Mouse (Mus musculus) MEL (cell line): ENCODE data around the gene Reep6. TPM values are rescaled to one million over a fixed set of nuclear protein-coding genes. Genes with fewer than 3 reads are reported as not detected.

Source experiments
- DNase-seq: peaks from one replicate; pipeline ENCODE4 v3.0.0; 2011; ENCODE audit warnings: low read depth, low spot score
- H3K27ac ChIP-seq: 2 replicates; pipeline ENCODE4 v1.5.1; 2012; ENCODE audit warnings: low read depth, mild to moderate bottlenecking, control low read depth, low read length, moderate library complexity; ENCODE audit not compliant: control insufficient read depth
- H3K27me3 ChIP-seq, 2 experiments: fragments of 150-350 bp in 1 of 2; sonication (generic) in 1 of 2; 2 replicates each; pipeline ENCODE4 v1.6.1; 2012; ENCODE audit warnings: low read length in 2 of 2, mild to moderate bottlenecking in 2 of 2, improper control_type of control experiment in 1 of 2, moderate library complexity in 1 of 2; ENCODE audit not compliant: insufficient read depth in 2 of 2, control insufficient read depth in 1 of 2
- H3K36me3 ChIP-seq, 2 experiments: 2 replicates each; pipeline ENCODE4 v1.6.1; 2012 to 2014; ENCODE audit warnings: low read length in 2 of 2, improper control_type of control experiment in 1 of 2, inconsistent platforms in 1 of 2, mild to moderate bottlenecking in 1 of 2; ENCODE audit not compliant: insufficient read depth in 2 of 2, control insufficient read depth in 1 of 2
- H3K4me1 ChIP-seq, 2 experiments: fragments of 150-350 bp in 1 of 2; sonication (generic) in 1 of 2; 2 replicates each; pipeline ENCODE4 v1.6.1; 2012; ENCODE audit warnings: low read length in 2 of 2, improper control_type of control experiment in 1 of 2, mild to moderate bottlenecking in 1 of 2; ENCODE audit not compliant: insufficient read depth in 2 of 2, control insufficient read depth in 1 of 2
- H3K4me3 ChIP-seq, 2 experiments: fragments of 150-350 bp in 1 of 2; sonication (generic) in 1 of 2; 2 replicates each; pipeline ENCODE4 v1.5.1; 2012; ENCODE audit warnings: low read depth in 2 of 2, low read length in 2 of 2, mild to moderate bottlenecking in 2 of 2, moderate library complexity in 2 of 2, control low read depth in 1 of 2, improper control_type of control experiment in 1 of 2; ENCODE audit not compliant: control insufficient read depth in 1 of 2, insufficient read depth in 1 of 2
- H3K79me2 ChIP-seq: 2 replicates; pipeline ENCODE4 v1.6.1; 2012; ENCODE audit warnings: mild to moderate bottlenecking, low read length, moderate library complexity; ENCODE audit not compliant: control insufficient read depth, poor library complexity, insufficient read depth
- H3K9ac ChIP-seq: 2 replicates; pipeline ENCODE4 v1.6.1; 2012; ENCODE audit warnings: low read depth, mild to moderate bottlenecking, control low read depth, low read length, moderate library complexity; ENCODE audit not compliant: control insufficient read depth, poor library complexity, severe bottlenecking
- H3K9me3 ChIP-seq: fragments of 150-350 bp; sonication (generic); replicated peaks from 2 replicates; pipeline ENCODE4 v1.6.1; 2012; ENCODE audit warnings: mild to moderate bottlenecking, low read length, improper control_type of control experiment, moderate library complexity; ENCODE audit not compliant: insufficient read depth
- CHD1 ChIP-seq: IDR thresholded peaks from 2 replicates; pipeline ENCODE4 v1.6.1; 2012; ENCODE audit warnings: low read depth, mild to moderate bottlenecking, inconsistent platforms, low read length, improper control_type of control experiment
- CHD2 ChIP-seq: IDR thresholded peaks from 2 replicates; pipeline ENCODE4 v1.6.1; 2011; ENCODE audit warnings: low read length, improper control_type of control experiment
- CTCF ChIP-seq, 3 experiments: IDR thresholded peaks in 2 of 3; conservative IDR thresholded peaks in 1 of 3; 2 replicates each; pipeline ENCODE4 v1.5.1; 2011 to 2012; ENCODE audit warnings: low read length in 3 of 3, low read depth in 2 of 3, mild to moderate bottlenecking in 2 of 3, improper control_type of control experiment in 1 of 3, inconsistent platforms in 1 of 3, mixed read lengths in 1 of 3, moderate library complexity in 1 of 3; ENCODE audit not compliant: control insufficient read depth in 1 of 3, insufficient read depth in 1 of 3, poor library complexity in 1 of 3, severe bottlenecking in 1 of 3
- ELF1 ChIP-seq: IDR thresholded peaks from 2 replicates; pipeline ENCODE4 v1.6.1; 2014; ENCODE audit warnings: low read depth, mild to moderate bottlenecking, inconsistent platforms, low read length, improper control_type of control experiment, moderate library complexity
- GABPA ChIP-seq: IDR thresholded peaks from 2 replicates; pipeline ENCODE4 v1.6.1; 2012; ENCODE audit warnings: low read depth, mild to moderate bottlenecking, inconsistent platforms, low read length, improper control_type of control experiment, moderate library complexity
- HCFC1 ChIP-seq: IDR thresholded peaks from 2 replicates; pipeline ENCODE4 v1.6.1; 2012; ENCODE audit warnings: low read depth, mild to moderate bottlenecking, inconsistent platforms, low read length, improper control_type of control experiment, moderate library complexity
- MAZ ChIP-seq: IDR thresholded peaks from 2 replicates; pipeline ENCODE4 v1.6.1; 2012; ENCODE audit warnings: low read depth, mild to moderate bottlenecking, inconsistent platforms, low read length, improper control_type of control experiment
- POLR2A ChIP-seq, 2 experiments: IDR thresholded peaks; 2 replicates each; pipeline ENCODE4 v1.6.1; 2011 to 2012; ENCODE audit warnings: low read length in 2 of 2, mild to moderate bottlenecking in 2 of 2, control low read depth in 1 of 2, improper control_type of control experiment in 1 of 2, low read depth in 1 of 2, moderate library complexity in 1 of 2; ENCODE audit not compliant: control insufficient read depth in 1 of 2, insufficient read depth in 1 of 2, poor library complexity in 1 of 2
- POLR2AphosphoS5 ChIP-seq: IDR thresholded peaks from 2 replicates; pipeline ENCODE4 v1.6.1; 2012; ENCODE audit warnings: low read depth, borderline replicate concordance, mild to moderate bottlenecking, inconsistent platforms, low read length, moderate library complexity, mixed read lengths
- RCOR1 ChIP-seq: IDR thresholded peaks from 2 replicates; pipeline ENCODE4 v1.6.1; 2012; ENCODE audit warnings: low read depth, mild to moderate bottlenecking, inconsistent platforms, low read length, improper control_type of control experiment
- TAL1 ChIP-seq: IDR thresholded peaks from 2 replicates; pipeline ENCODE4 v1.6.1; 2012; ENCODE audit warnings: mild to moderate bottlenecking, inconsistent platforms, low read length, moderate library complexity, mixed read lengths
- TCF12 ChIP-seq: IDR thresholded peaks from 2 replicates; pipeline ENCODE4 v1.6.1; 2014; ENCODE audit warnings: low read depth, mild to moderate bottlenecking, inconsistent platforms, low read length, improper control_type of control experiment, moderate library complexity
- UBTF ChIP-seq: IDR thresholded peaks from 2 replicates; pipeline ENCODE4 v1.6.1; 2012; ENCODE audit warnings: low read depth, mild to moderate bottlenecking, inconsistent platforms, low read length, improper control_type of control experiment, moderate library complexity, borderline replicate concordance; ENCODE audit not compliant: insufficient read depth
- USF1 ChIP-seq: IDR thresholded peaks from 2 replicates; pipeline ENCODE4 v1.6.1; 2014; ENCODE audit warnings: low read depth, mild to moderate bottlenecking, inconsistent platforms, low read length, improper control_type of control experiment, moderate library complexity
- USF2 ChIP-seq, 2 experiments: IDR thresholded peaks; 2 replicates each; pipeline ENCODE4 v1.6.1; 2011 to 2012; ENCODE audit warnings: improper control_type of control experiment in 2 of 2, low read length in 2 of 2, borderline replicate concordance in 1 of 2, inconsistent platforms in 1 of 2, low read depth in 1 of 2, mild to moderate bottlenecking in 1 of 2; ENCODE audit not compliant: insufficient read depth in 1 of 2
- polyA plus RNA-seq, 2 experiments: library from polyadenylated mRNA; stranded (reverse) in 1 of 2; unstranded in 1 of 2; fragments of >175 nt in 1 of 2; fragments of >200 nt in 1 of 2; gene quantifications; 2 replicates each; pipeline versions ENCODE4 v1.2.1 to v1.2.4; 2012; ENCODE audit warnings: low replicate concordance in 2 of 2, low read depth in 1 of 2; ENCODE audit not compliant: insufficient read length in 2 of 2, insufficient read depth in 1 of 2, missing spikeins in 1 of 2
- total RNA-seq: library from RNA; depleted of rRNA; stranded (reverse); fragments of 300-350 nt; gene quantifications from 2 replicates; pipeline ENCODE4 v1.2.3, GENCODE M21; 2012

Gene Reep6
- total and polyA plus RNA-seq, 3 experiments, result 3.2 to 27.9 TPM; not detected in 1

DNA sequence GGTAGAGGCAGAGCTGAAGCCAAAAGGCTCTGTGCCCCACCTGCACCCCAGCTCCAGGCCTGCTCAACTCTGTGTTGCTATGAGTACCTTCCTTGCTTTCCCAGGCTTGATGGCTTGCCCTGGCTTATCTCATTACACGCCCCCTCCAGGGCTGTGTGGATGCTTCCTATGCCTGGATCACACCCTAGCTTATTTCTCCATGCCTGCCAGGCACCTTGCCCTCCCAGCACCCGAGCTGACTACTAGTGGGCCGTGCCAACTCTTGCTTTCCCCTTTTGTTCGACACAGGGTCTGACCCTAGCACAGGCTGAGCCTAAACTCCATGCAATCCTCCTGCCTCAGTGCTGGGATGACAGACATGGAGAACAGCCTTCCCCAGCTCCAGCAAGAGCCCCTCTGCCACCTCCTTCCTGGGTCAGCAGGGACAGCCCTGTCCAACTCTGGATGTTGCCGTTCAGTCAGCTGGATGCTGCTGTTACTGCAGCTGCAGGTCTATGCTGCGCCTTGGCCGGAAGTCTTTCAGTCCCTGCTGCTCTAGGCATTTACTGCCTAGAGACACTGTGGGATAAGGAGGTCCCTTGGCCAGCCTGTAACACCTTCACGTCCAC lies 32.1 kb upstream of the Reep6 start:
- no peaks in the 10 kb centered on the region for H3K27me3 ChIP-seq
- TF ChIP-seq TAL1, result no peak
- TF ChIP-seq RCOR1, result no peak
- TF ChIP-seq TCF12, result no peak
- TF ChIP-seq GABPA, result no peak
- TF ChIP-seq POLR2AphosphoS5, result 0 out of 2 replicates have a peak, but pooled peaks have one; percentile 27
- no peak for TF ChIP-seq HCFC1
- TF ChIP-seq UBTF, result no peak
- TF ChIP-seq, all 39 proteins: peak for 1
- H3K4me3 ChIP-seq, result no peak overlapping the region
- peaks cover 6 to 7% of the 10 kb centered on the region in 2 experiments; a peak in 3 of 4 replicates for H3K36me3 ChIP-seq
- H3K79me2 ChIP-seq, result peaks cover 15% of the 10 kb centered on the region
- peaks cover 0 to 19% of the 10 kb centered on the region in 2 experiments; a peak in 2 of 4 replicates for H3K4me1 ChIP-seq
- DNase-seq, result peak; percentile 33
- no peaks in the 10 kb centered on the region for H3K9me3 ChIP-seq
- no peak overlapping the region for H3K27ac ChIP-seq
- no peak overlapping the region for H3K9ac ChIP-seq

DNA sequence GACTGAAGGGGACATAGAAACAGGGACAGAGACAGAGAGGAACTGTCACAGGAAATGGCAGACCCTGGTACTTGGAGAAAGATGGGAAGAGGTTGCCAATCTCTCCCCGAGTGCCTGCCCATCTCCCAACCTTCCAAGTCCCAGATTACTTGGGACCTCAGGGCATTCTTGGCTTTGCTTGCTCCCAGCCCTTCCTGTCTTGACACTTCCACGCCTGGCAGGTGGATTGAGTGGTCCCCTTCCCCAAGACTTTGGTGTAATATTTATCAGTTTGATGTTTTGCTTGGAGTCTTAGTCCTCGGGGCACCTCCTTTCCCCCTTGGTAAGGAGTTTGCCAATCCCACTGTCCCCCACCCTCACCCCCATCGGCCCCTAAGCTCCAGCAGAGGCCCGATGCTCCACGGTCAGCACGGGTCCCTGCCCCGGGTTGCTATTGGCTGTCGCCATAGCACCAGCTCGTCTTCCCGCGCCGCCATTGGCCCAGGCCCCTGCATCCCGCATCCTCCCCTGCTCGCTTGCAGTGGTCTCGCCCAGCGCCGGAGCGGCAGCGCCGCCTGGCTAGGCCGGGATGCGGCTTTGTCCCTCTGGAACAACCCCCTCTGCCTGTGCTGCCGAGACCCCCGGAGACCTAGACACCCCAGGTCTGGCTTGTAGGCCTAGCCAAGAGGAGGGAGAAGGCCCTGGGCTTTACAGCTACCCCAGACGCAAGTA lies 31.0 kb upstream of the Reep6 start:
- no peak overlapping the region for H3K9ac ChIP-seq
- no peak overlapping the region for H3K4me3 ChIP-seq
- no peak for TF ChIP-seq CHD1
- DNase-seq, result no peak
- H3K9me3 ChIP-seq, result no peaks in the 10 kb centered on the region
- peaks cover 4% of the 10 kb centered on the region for H3K79me2 ChIP-seq
- H3K36me3 ChIP-seq, result peaks cover 3 to 7% of the 10 kb centered on the region in 2 experiments; a peak in 3 of 4 replicates
- H3K27ac ChIP-seq, result no peak overlapping the region
- peaks cover 0 to 19% of the 10 kb centered on the region in 2 experiments; a peak in 2 of 4 replicates for H3K4me1 ChIP-seq
- H3K27me3 ChIP-seq, result no peaks in the 10 kb centered on the region

DNA sequence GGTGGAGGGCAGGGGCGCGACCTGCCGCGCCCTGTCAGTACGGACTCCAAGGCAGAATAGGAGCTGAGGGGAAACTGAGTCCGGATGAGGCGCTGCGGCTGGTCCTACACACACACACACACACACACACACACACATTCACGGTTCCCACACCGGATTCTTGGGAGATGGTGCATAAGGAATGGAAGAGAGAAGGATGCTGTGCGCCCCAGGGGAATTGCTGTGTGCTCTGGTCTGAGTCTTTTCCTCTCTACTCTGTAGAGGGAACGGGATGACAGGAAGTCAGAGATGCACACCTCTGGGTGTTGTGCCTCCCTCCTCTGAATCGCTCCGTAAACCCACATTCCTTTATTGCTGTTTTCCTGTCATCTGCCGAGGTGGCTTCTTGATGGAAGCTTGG lies 30.5 kb upstream of the Reep6 start:
- no peaks in the 10 kb centered on the region for H3K27me3 ChIP-seq
- no peaks in the 10 kb centered on the region for H3K9me3 ChIP-seq
- no peaks in the 10 kb centered on the region for H3K79me2 ChIP-seq
- peaks cover 1 to 4% of the 10 kb centered on the region in 2 experiments; a peak in 2 of 4 replicates for H3K36me3 ChIP-seq
- no peak overlapping the region for H3K27ac ChIP-seq
- peaks cover 0 to 16% of the 10 kb centered on the region in 2 experiments; a peak in 2 of 4 replicates for H3K4me1 ChIP-seq
- TF ChIP-seq POLR2A (IDR thresholded peaks at IDR 0.05; ENCODE audit: control insufficient read depth in 1 of 2, insufficient read depth in 1 of 2, low read depth in 1 of 2, low read length in 2 of 2, poor library complexity in 1 of 2) (no peak), USF2 (IDR thresholded peaks at IDR 0.05; ENCODE audit: borderline replicate concordance in 1 of 2, insufficient read depth in 1 of 2, low read depth in 1 of 2, low read length in 2 of 2) (no peak), CTCF (IDR thresholded peaks at IDR 0.05 in 2 of 3, conservative IDR thresholded peaks at IDR 0.05 in 1 of 3; ENCODE audit: control insufficient read depth in 1 of 3, insufficient read depth in 1 of 3, low read depth in 2 of 3, low read length in 3 of 3, poor library complexity in 1 of 3, severe bottlenecking in 1 of 3) (no peak), MAZ (no peak), ELF1 (no peak), CHD2 (no peak), USF1 (no peak)
- H3K4me3 ChIP-seq, result no peak overlapping the region
- no peak for DNase-seq
- no peak overlapping the region for H3K9ac ChIP-seq
